Mouse (Mus musculus): Measurements from ENCODE around the gene Pgls.

The Pgls gene

DNA sequence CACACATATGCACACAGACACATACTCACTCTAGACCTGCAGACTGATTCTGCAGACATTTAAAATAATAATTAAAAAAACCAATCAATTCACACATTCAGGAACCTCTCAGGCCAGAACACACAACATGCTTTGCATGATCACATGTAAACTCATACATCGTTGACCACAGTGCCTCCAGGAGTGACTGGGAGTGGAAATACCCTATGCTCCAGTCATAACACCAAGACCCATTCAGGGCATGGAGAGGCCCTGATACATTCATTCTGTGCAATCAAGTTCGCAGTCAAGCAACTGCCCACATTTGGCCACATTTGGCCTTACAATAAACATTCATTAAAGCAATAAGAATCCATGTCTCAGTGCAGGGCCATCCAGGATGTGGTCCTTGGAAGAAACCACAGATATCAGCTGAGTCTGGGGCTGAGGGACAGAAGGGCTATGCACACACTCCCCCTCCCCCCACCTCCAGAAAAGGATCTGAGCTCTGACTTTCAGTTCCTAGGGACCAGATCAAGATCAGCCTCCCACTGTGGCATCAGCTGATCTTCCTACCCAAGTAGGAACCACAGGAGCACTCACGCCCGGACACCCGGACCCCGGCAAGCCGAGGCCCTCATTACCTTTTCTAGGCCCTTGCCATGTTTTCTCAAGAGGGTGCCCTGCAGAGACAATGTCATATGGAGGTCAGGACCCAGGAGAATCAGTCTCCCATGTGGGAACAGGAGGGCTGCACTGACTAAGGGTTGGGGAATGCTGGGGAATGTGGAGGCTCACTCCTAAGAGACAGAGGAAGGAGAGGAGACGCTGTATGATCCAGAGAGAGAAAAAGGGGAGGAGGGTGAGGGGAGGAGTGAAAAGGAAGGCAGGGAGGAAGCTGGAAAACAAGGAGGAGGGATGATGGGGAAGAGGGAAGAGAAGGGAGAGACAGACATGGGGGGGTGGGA lies 45.4 kb downstream of the Pgls start:
- DNase-seq (ENCODE audit: low spot score in 2 of 2), result no peak

DNA sequence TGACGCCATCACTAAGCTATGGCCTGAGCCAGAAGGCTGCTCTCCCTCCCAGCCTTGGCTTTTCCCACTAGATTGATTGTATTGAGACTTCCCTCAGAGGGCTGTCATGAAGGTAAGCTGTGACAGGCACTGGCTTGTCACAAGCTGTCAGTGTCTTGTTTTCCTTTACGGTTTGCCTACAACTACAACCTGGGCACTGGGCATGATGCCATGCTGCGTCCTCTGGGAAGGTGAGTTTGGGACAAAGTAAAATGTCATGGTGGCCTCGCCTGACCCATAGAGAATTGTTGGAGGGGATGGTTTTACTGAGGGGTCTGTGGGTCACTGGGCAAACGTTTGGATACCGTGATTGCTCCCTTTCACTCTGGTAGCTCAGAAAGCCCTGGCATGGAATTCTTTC lies 46.3 kb downstream of the Pgls start:
- DNase-seq (ENCODE audit: low spot score in 2 of 2), result no peak

DNA sequence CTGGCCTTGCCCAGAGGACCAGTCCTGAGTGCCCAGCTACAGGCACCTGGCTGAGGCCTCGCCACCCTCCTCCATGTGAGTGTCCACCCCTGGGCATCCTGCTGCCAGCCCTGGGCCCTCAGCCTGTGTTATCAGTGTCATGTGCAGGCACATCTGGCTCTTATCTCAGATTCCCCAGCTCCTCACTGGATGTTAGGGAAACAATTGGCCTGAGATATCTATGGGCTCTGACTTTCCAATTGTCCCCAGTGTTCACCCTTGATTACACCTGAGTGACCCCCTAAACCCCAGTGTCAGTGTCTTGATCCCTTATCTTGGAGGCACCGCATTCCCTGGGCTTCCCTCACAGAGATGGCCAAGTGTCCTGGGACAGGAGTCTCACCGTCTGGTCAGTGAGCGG lies 47.3 kb downstream of the Pgls start:
- no peak for DNase-seq (ENCODE audit: low spot score in 2 of 2)

DNA sequence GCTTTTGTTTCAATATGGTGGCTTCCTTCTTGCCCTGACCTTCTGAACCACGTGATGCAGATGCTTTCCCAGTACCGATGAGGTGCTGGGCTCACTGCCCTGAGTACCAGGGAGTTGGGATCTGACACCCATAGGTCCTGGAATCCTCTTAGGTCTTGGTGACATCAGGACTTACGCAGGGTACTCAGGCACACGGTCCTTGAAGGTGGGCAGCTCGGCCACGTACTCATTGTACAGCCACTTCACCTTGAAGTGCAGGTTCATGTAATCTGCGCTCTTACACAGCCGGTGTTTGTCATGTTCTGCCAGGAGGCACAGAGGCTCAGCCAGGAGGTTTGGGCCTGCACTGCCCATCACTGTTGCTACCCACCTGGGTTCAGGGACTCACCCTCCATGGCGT lies 53.5 kb downstream of the Pgls start:
- DNase-seq (ENCODE audit: low spot score in 2 of 2), result no peak
